Mouse (Mus musculus) spleen, adult 2 months (tissue): ENCODE measurements around the gene 1190007I07Rik. TPM values are rescaled to one million over a fixed set of nuclear protein-coding genes. Genes with fewer than 3 reads are reported as not detected.

ENCODE experiments used
- DNase-seq, 2 experiments: peaks; one replicate each; pipeline versions ENCODE4 v3.0.0 to v3.0.0-alpha.2; 2012 to 2021; ENCODE audit warnings: low spot score in 2 of 2, low read depth in 1 of 2
- H3K27ac ChIP-seq: fragments of 200-500 bp; 2 replicates; pipeline ENCODE4 v1.5.1; 2012; ENCODE audit warnings: low read length, inconsistent platforms; ENCODE audit not compliant: insufficient read depth
- H3K27me3 ChIP-seq: fragments of 200-500 bp; 2 replicates; pipeline ENCODE4 v1.6.1; 2012; ENCODE audit warnings: mild to moderate bottlenecking, moderate library complexity, low read length, inconsistent platforms; ENCODE audit not compliant: control insufficient read depth, insufficient read depth
- H3K36me3 ChIP-seq: fragments of 200-500 bp; 2 replicates; pipeline ENCODE4 v1.6.1; 2012; ENCODE audit warnings: mild to moderate bottlenecking, low read length, inconsistent platforms; ENCODE audit not compliant: control insufficient read depth, insufficient read depth
- H3K4me1 ChIP-seq: fragments of 200-500 bp; 2 replicates; pipeline ENCODE4 v1.6.1; 2011; ENCODE audit warnings: inconsistent platforms; ENCODE audit not compliant: control insufficient read depth, insufficient read depth, insufficient read length
- H3K4me3 ChIP-seq: fragments of 200-500 bp; 2 replicates; pipeline ENCODE4 v1.5.1; 2011; ENCODE audit warnings: mild to moderate bottlenecking, inconsistent platforms; ENCODE audit not compliant: insufficient read depth, insufficient read length; ENCODE audit errors: extremely low read depth
- CTCF ChIP-seq: fragments of 200-500 bp; IDR thresholded peaks from 2 replicates; pipeline ENCODE4 v1.5.1; 2011; ENCODE audit warnings: mild to moderate bottlenecking, inconsistent platforms; ENCODE audit not compliant: insufficient read depth, insufficient read length, insufficient replicate concordance; ENCODE audit errors: extremely low read depth
- POLR2A ChIP-seq: fragments of 200-500 bp; IDR thresholded peaks from 2 replicates; pipeline ENCODE4 v1.6.1; 2011; ENCODE audit warnings: low read depth, low read length, inconsistent platforms
- WGBS: fragments of 180-500 bp; shearing (Covaris S2); methylation state at CpG from one replicate; pipeline ENCODE4 v1.1.7; 2018; 5-methylcytosine and 5-hydroxymethylcytosine counted together
- polyA plus RNA-seq: library from polyadenylated mRNA; depleted of rRNA; stranded (reverse); fragments of >200 nt; gene quantifications from 2 replicates; pipeline ENCODE4 v1.2.3, GENCODE M21; 2012; rRNA removed

Gene 1190007I07Rik
- polyA plus RNA-seq: 26.8 and 37.5 TPM in 2 replicates

DNA sequence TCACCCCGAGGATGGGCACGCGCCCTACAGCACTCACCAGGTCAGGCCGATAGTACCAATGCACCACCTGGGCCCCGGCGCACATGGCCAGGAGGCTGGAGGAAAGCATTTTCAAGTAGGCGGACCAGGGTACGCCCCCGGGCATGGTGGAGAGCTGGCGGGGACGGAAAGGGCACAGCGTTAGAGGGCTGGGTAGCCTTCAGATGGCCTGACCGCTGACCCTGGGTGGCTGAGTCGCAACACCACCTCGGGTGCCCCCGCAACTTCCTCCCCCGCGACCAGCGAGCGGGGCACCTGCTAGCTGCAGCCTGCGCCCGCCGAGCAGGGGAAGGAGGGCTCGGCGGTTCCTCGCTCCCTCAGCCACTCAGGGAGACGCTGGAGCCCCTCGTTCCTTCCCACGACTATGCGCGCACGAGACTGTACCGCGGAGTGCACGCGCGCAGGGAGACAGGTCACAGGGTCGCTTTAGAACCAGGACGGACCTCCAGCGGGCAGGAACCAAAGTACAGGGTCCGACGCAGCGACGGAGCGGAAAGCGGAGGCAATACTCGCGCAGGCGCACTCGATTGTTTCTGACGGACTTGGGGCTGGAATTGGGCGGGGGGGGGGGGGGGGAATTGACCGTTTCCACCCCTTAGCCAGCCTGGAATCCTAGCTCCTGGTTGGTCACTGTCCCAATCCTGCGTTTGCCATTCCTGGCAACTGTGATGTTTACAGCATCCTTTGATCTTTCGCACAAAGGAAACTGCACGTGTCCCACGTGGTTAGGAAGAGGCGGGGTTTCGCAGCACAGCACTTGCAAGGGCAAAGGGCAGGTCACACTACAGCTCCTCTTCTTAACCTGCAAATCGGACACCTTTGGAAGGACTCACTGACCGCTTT is at the start of gene 1190007I07Rik:
TSS of gene 1190007I07Rik (minus strand) at position 558 of the 882 bp plus-strand sequence.
- Histone ChIP-seq H3K27me3 (no peaks in the 10 kb centered on the region), H3K4me1 (no peaks in the 10 kb centered on the region), H3K4me3 (peak within 1 kb of the TSS; percentile 82), H3K27ac (peak within 1 kb of the TSS; percentile 88), H3K36me3 (no peaks in the 10 kb centered on the region)
- peak; percentile 79 to 84 for DNase-seq
- TF ChIP-seq POLR2A: peak; percentile 41
- no peak for TF ChIP-seq CTCF
- under 1% methylated on average over 59 of the region's 61 CpGs for WGBS

DNA sequence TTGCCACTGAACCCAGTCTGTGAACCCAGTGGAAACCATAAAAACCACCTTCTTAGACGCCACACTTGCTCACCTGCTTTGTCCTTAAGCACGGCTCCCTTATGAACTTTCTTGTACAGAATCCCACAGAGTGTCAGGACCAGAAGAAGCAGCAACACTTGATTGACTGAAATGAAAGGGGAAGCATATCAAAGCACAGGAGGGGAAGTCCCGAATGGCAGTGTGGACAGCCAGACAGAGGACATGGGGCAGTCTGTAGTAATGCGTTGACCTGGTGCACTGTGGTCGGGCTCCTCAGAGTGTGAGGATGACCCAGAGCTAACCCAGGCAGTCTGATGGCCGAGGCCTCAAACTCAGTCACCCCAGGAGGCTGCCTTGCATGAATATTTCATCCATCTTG is 47.2 kb upstream of the 1190007I07Rik start:
- no peak overlapping the region for H3K4me3 ChIP-seq
- no peaks in the 10 kb centered on the region for H3K36me3 ChIP-seq
- no peaks in the 10 kb centered on the region for H3K27me3 ChIP-seq
- no peak for DNase-seq
- H3K4me1 ChIP-seq: no peaks in the 10 kb centered on the region; the same call in 1 of the 2 replicates
- no peak for TF ChIP-seq POLR2A
- WGBS: 35% methylated on average over 6 of the region's 6 CpGs
- H3K27ac ChIP-seq: no peak overlapping the region

DNA sequence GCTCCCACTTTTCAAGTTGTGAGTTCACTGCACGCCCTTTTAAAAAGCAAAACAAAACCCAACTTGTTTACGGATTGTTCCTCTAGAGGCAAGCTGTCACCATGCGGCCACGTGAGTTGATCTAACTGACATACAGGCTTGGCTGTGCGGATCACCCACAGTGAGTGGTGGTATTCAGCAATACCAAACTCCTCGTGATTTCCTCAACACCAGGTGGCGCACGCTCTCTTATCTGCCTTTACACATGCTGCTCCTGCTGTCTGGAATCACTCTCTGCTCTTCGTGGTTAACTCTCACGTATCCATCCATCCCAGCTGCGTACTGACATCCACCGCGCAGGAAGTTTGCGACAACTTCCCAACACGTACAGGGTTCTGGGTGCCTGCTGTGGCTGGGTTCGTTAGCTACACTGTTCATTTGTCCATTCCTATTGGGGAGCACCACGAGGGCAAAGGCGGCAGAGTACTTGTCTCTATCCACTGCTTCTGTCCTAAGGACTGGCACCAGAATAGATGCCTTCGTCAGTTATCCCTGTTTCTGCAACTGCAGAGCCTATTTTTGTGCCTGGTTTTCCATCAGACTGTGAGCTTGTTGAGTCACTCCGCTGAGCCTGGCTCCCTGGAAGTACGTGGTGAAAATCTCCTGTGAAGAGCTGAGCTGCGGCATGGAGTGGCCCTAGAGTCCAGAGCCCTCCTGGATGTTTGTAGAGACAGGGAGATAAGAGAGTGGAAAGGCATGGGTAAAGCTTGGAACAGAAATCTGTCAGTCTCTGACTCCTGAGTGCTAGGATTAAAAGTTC is 43.6 kb upstream of the 1190007I07Rik start:
- TF ChIP-seq CTCF: peak; percentile 53; the same call in 1 of the 2 replicates
- no peak for TF ChIP-seq POLR2A
- DNase-seq: peak; percentile 50 to 77
- Histone ChIP-seq H3K4me1 (peaks cover 5% of the 10 kb centered on the region; the same call in 1 of the 2 replicates), H3K27me3 (no peaks in the 10 kb centered on the region), H3K4me3 (no peak overlapping the region), H3K36me3 (no peaks in the 10 kb centered on the region), H3K27ac (no peak overlapping the region)
- WGBS: 23% methylated on average over 22 of the region's 22 CpGs

DNA sequence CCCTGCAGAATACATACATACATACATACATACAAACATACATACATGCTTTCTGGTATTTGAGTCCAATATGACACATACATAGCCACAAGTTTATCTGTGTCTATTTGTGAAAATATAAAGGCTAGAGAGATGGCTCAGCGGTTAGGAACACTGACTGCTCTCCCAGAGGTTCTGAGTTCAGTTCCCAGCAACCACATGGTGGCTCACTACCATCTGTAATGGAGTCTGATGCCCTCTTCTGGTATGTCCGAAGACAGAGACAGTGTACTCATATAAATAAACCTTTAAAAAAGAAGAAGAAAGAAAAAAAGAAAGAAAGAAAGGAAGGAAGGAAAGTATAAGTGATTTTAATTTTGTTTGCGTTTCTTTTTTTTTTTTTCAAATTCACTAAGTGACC is 42.9 kb upstream of the 1190007I07Rik start:
- no peaks in the 10 kb centered on the region for H3K36me3 ChIP-seq
- no peaks in the 10 kb centered on the region for H3K27me3 ChIP-seq
- H3K27ac ChIP-seq: no peak overlapping the region
- 67% methylated on average over 3 of the region's 3 CpGs for WGBS
- peaks cover 5% of the 10 kb centered on the region; the same call in 1 of the 2 replicates for H3K4me1 ChIP-seq
- no peak overlapping the region for H3K4me3 ChIP-seq
- DNase-seq: no peak
- TF ChIP-seq CTCF: no peak
- no peak for TF ChIP-seq POLR2A

DNA sequence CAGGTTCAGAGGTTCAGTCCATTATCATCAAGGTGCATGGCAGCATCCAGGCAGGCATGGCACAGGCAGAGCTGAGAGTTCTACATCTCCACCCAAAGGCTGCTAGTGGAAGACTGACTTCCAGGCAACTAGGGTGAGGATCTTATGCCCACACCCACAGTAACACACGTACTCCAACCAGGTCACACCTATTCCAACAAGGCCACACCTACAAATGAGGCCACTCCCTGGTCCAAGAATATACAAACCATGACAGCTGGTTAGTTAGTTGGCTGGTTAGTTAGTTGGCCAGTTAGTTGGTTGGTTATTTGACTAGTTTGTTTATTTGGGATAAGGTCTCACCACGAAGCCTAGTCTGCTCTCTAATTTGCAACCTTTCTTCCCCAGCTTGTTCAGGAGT is 40.3 kb upstream of the 1190007I07Rik start:
- DNase-seq: no peak
- no peak overlapping the region for H3K27ac ChIP-seq
- no peak overlapping the region for H3K4me3 ChIP-seq
- 74% methylated on average over 2 of the region's 2 CpGs for WGBS
- H3K27me3 ChIP-seq: no peaks in the 10 kb centered on the region
- TF ChIP-seq POLR2A (no peak), CTCF (no peak)
- peaks cover 5% of the 10 kb centered on the region; the same call in 1 of the 2 replicates for H3K4me1 ChIP-seq
- H3K36me3 ChIP-seq: no peaks in the 10 kb centered on the region

DNA sequence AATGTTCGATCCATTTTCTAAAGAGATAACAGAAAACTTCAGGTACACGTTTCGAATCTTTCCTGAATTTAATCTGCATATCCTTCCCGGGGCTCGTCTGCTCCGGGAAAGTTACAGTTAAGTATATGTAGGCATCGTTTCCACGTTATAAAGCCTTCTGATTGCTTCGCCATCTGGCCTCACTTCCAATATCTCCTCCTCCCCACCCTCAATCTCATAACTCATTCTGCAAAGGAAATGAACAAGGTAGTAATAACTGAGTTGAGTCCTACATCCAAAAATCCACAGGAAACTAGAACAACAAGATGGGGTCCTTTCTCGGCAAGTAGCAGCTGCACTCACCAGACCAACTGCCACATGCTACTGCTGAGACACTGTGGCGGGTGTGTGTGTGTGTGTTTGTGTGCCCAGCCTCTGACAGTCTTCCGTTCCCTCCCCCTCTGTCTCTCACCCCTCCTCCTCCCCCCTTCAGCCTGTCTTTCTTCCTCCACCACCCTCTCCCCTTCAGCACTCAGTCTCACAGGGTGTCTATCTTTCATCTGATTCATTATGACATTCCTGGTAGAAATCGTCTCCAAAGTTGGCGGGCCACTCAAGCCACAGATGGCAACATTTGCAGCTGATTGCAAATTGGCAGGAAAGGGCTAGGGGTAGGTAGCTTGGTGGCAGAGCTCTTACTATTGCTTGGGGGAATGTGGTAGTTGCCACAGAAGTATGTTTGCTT is 39.4 kb upstream of the 1190007I07Rik start:
- H3K4me1 ChIP-seq: peaks cover 5% of the 10 kb centered on the region; the same call in 1 of the 2 replicates
- H3K4me3 ChIP-seq: no peak overlapping the region; the same call in 1 of the 2 replicates
- no peak overlapping the region for H3K27ac ChIP-seq
- no peak for TF ChIP-seq POLR2A
- TF ChIP-seq CTCF: no peak
- no peaks in the 10 kb centered on the region for H3K36me3 ChIP-seq
- no peaks in the 10 kb centered on the region for H3K27me3 ChIP-seq
- no peak for DNase-seq
- 35% methylated on average over 14 of the region's 14 CpGs for WGBS
